Mouse (Mus musculus) kidney, adult 2 months (tissue): ENCODE data around the gene Nup153.

Source experiments
- CTCF ChIP-seq: fragments of 200-500 bp; conservative IDR thresholded peaks from 2 replicates; pipeline ENCODE4 v1.5.1; 2011; ENCODE audit warnings: low read depth, mild to moderate bottlenecking, control low read depth, low read length, moderate library complexity, mixed read lengths; ENCODE audit not compliant: insufficient read depth, insufficient read length
- POLR2A ChIP-seq: fragments of 200-500 bp; IDR thresholded peaks from one replicate; pipeline ENCODE4 v1.6.1; 2011; ENCODE audit warnings: low read depth, low read length, control low read depth

GRCm38 (mm10) chr13:46752566-46753229 is 25.0 kb upstream of the Nup153 start:
- no peak for TF ChIP-seq CTCF
- no peak for TF ChIP-seq POLR2A
